Mouse (Mus musculus): ENCODE data around the gene Cd34. TPM values are rescaled to one million over a fixed set of nuclear protein-coding genes. Genes with fewer than 3 reads are reported as not detected.

Cd34 gene
- polyA plus RNA-seq, 1 experiment, result 20.1 TPM

GRCm38 (mm10) chr1:194989024-194989423, 50.4 kb downstream of the Cd34 start:
- no peaks in the 10 kb centered on the region for H3K4me1 ChIP-seq (replicated peaks; ENCODE audit: control insufficient read depth, insufficient read depth, low read length)
- no peak for DNase-seq
- no peak for TF ChIP-seq CTCF (IDR thresholded peaks at IDR 0.05; ENCODE audit: borderline replicate concordance, control insufficient read depth, extremely low read depth, insufficient read depth, low read length, poor library complexity)
- TF ChIP-seq POLR2A (IDR thresholded peaks at IDR 0.05; ENCODE audit: control insufficient read depth, extremely low read depth, insufficient read depth, low read length, poor library complexity), result no peak
- no peak overlapping the region for H3K4me3 ChIP-seq (ENCODE audit: control insufficient read depth, insufficient read depth, low read length)
- no peak overlapping the region for H3K27ac ChIP-seq (ENCODE audit: control insufficient read depth, insufficient read depth, low read length)
- 94% methylated on average over 1 of the region's 1 CpGs for WGBS
- H3K36me3 ChIP-seq (ENCODE audit: control insufficient read depth, insufficient read depth, low read length), result no peaks in the 10 kb centered on the region
- H3K27me3 ChIP-seq (ENCODE audit: control insufficient read depth, insufficient read depth, low read length), result no peaks in the 10 kb centered on the region

GRCm38 (mm10) chr1:194990976-194991375, 52.4 kb downstream of the Cd34 start:
- Histone ChIP-seq H3K4me1 (replicated peaks; ENCODE audit: control insufficient read depth, insufficient read depth, low read length) (0 out of 2 replicates have a peak, but pooled peaks cover 4% of the 10 kb centered on the region), H3K27me3 (ENCODE audit: control insufficient read depth, insufficient read depth, low read length) (no peaks in the 10 kb centered on the region), H3K27ac (ENCODE audit: control insufficient read depth, insufficient read depth, low read length) (no peak overlapping the region), H3K4me3 (ENCODE audit: control insufficient read depth, insufficient read depth, low read length) (no peak overlapping the region), H3K36me3 (ENCODE audit: control insufficient read depth, insufficient read depth, low read length) (no peaks in the 10 kb centered on the region)
- TF ChIP-seq POLR2A (IDR thresholded peaks at IDR 0.05; ENCODE audit: control insufficient read depth, extremely low read depth, insufficient read depth, low read length, poor library complexity) (no peak), CTCF (IDR thresholded peaks at IDR 0.05; ENCODE audit: borderline replicate concordance, control insufficient read depth, extremely low read depth, insufficient read depth, low read length, poor library complexity) (no peak)
- no peak for DNase-seq
- WGBS, result 98% methylated on average over 2 of the region's 2 CpGs

- H3K27me3 ChIP-seq (ENCODE audit: control insufficient read depth, insufficient read depth, low read length), result no peaks in the 10 kb centered on the region
- H3K36me3 ChIP-seq (ENCODE audit: control insufficient read depth, insufficient read depth, low read length), result no peaks in the 10 kb centered on the region
- WGBS, result 98% methylated on average over 2 of the region's 2 CpGs
Measured at GRCm38 (mm10) chr1:194991654-194992053, 53.0 kb downstream of the Cd34 start.

DNA sequence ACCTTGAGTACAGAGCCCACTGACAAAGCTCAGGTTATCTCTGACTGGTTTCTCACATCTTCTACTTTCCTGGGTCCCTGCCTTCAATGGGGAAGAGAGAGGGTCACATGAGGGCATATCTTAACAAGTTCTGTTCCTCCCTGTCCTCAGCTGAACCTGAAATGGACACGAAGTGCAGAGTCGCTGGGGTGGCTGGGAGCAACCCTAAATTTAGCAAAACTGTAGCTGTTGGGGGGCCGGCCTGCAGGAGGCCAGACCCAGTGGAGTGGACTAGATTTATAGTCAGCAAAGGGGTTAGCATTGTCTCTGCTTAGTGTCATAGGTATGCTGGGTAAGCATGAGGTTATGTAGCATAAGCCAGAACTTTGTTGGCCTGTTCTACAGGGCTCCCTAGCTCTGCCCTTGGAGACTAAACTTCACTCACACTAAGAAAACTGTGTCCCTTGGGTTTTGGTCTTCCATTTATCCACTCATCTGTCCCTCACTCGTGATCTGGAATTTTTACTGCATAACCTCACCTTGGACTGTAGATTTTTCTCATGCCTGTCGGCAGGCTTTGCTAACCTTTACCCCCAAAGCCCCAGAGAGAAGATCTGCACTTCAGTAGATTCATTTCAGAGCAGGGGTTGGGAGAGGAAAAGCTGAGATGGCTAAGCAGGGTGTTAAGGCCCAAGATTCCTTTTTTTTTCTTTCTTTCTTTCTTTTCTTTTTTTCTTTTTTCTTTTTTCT, 54.1 kb downstream of the Cd34 start:
- 81% methylated on average over 5 of the region's 5 CpGs for WGBS
- H3K27me3 ChIP-seq (ENCODE audit: control insufficient read depth, insufficient read depth, low read length), result no peaks in the 10 kb centered on the region
- H3K36me3 ChIP-seq (ENCODE audit: control insufficient read depth, insufficient read depth, low read length), result no peaks in the 10 kb centered on the region
- no peak for DNase-seq
- TF ChIP-seq CTCF (IDR thresholded peaks at IDR 0.05; ENCODE audit: borderline replicate concordance, control insufficient read depth, extremely low read depth, insufficient read depth, low read length, poor library complexity), result no peak
- no peak for TF ChIP-seq POLR2A (IDR thresholded peaks at IDR 0.05; ENCODE audit: control insufficient read depth, extremely low read depth, insufficient read depth, low read length, poor library complexity)
- H3K4me3 ChIP-seq (ENCODE audit: control insufficient read depth, insufficient read depth, low read length), result no peak overlapping the region
- H3K27ac ChIP-seq (ENCODE audit: control insufficient read depth, insufficient read depth, low read length), result no peak overlapping the region
- 0 out of 2 replicates have a peak, but pooled peaks cover 4% of the 10 kb centered on the region for H3K4me1 ChIP-seq (replicated peaks; ENCODE audit: control insufficient read depth, insufficient read depth, low read length)

More at GRCm38 (mm10) chr1:194991654-194992053, 53.0 kb downstream of the Cd34 start:
- DNase-seq, result no peak
- no peak overlapping the region for H3K4me3 ChIP-seq (ENCODE audit: control insufficient read depth, insufficient read depth, low read length)
- H3K4me1 ChIP-seq (replicated peaks; ENCODE audit: control insufficient read depth, insufficient read depth, low read length), result 0 out of 2 replicates have a peak, but pooled peaks cover 4% of the 10 kb centered on the region
- TF ChIP-seq POLR2A (IDR thresholded peaks at IDR 0.05; ENCODE audit: control insufficient read depth, extremely low read depth, insufficient read depth, low read length, poor library complexity), result no peak
- no peak for TF ChIP-seq CTCF (IDR thresholded peaks at IDR 0.05; ENCODE audit: borderline replicate concordance, control insufficient read depth, extremely low read depth, insufficient read depth, low read length, poor library complexity)
- no peak overlapping the region for H3K27ac ChIP-seq (ENCODE audit: control insufficient read depth, insufficient read depth, low read length)

- Histone ChIP-seq H3K4me1 (replicated peaks; ENCODE audit: control insufficient read depth, insufficient read depth, low read length) (0 out of 2 replicates have a peak, but pooled peaks cover 4% of the 10 kb centered on the region), H3K27ac (ENCODE audit: control insufficient read depth, insufficient read depth, low read length) (no peak overlapping the region), H3K36me3 (ENCODE audit: control insufficient read depth, insufficient read depth, low read length) (no peaks in the 10 kb centered on the region), H3K27me3 (ENCODE audit: control insufficient read depth, insufficient read depth, low read length) (no peaks in the 10 kb centered on the region), H3K4me3 (ENCODE audit: control insufficient read depth, insufficient read depth, low read length) (no peak overlapping the region)
- WGBS, result 83% methylated on average over 1 of the region's 1 CpGs
- DNase-seq, result no peak
- TF ChIP-seq POLR2A (IDR thresholded peaks at IDR 0.05; ENCODE audit: control insufficient read depth, extremely low read depth, insufficient read depth, low read length, poor library complexity) (no peak), CTCF (IDR thresholded peaks at IDR 0.05; ENCODE audit: borderline replicate concordance, control insufficient read depth, extremely low read depth, insufficient read depth, low read length, poor library complexity) (no peak)
Measured at GRCm38 (mm10) chr1:194993409-194993988, 54.9 kb downstream of the Cd34 start.

GRCm38 (mm10) chr1:194994262-194994661, 55.6 kb downstream of the Cd34 start:
- Histone ChIP-seq H3K4me1 (replicated peaks; ENCODE audit: control insufficient read depth, insufficient read depth, low read length) (0 out of 2 replicates have a peak, but pooled peaks cover 4% of the 10 kb centered on the region), H3K27me3 (ENCODE audit: control insufficient read depth, insufficient read depth, low read length) (no peaks in the 10 kb centered on the region), H3K4me3 (ENCODE audit: control insufficient read depth, insufficient read depth, low read length) (no peak overlapping the region), H3K27ac (ENCODE audit: control insufficient read depth, insufficient read depth, low read length) (no peak overlapping the region), H3K36me3 (ENCODE audit: control insufficient read depth, insufficient read depth, low read length) (no peaks in the 10 kb centered on the region)
- WGBS, result 78% methylated on average over 5 of the region's 5 CpGs
- DNase-seq, result no peak
- TF ChIP-seq POLR2A (IDR thresholded peaks at IDR 0.05; ENCODE audit: control insufficient read depth, extremely low read depth, insufficient read depth, low read length, poor library complexity) (no peak), CTCF (IDR thresholded peaks at IDR 0.05; ENCODE audit: borderline replicate concordance, control insufficient read depth, extremely low read depth, insufficient read depth, low read length, poor library complexity) (no peak)

Measured in thymus, adult 2 months (tissue).